Mouse (Mus musculus) layer of hippocampus, postnatal 14 days (tissue): ENCODE results near the gene Mroh2a. TPM values are rescaled to one million over a fixed set of nuclear protein-coding genes. Genes with fewer than 3 reads are reported as not detected.

Experiments
- DNase-seq, 2 experiments: peaks; one replicate each; pipeline ENCODE4 v3.0.0; 2021 to 2022; ENCODE audit warnings: low spot score in 2 of 2, mixed read lengths in 1 of 2
- total RNA-seq, 2 experiments: library from RNA; stranded (reverse); gene quantifications; 2 replicates each; pipeline ENCODE4 v1.2.3; 2021

The Mroh2a gene
- total RNA-seq, 2 experiments from 2014 or later: 0.12 to 0.17 TPM

GRCm38 (mm10) chr1:88258881-88259642, 32.3 kb downstream of the Mroh2a start:
- peak in 1 of 2 experiments; percentile 73 for DNase-seq

GRCm38 (mm10) chr1:88259643-88260024, 32.8 kb downstream of the Mroh2a start:
- DNase-seq: no peak

GRCm38 (mm10) chr1:88260114-88260513, 33.3 kb downstream of the Mroh2a start:
- DNase-seq: no peak

- no peak for DNase-seq
Observed at GRCm38 (mm10) chr1:88260604-88261377, 34.0 kb downstream of the Mroh2a start.

GRCm38 (mm10) chr1:88261706-88262105, 34.9 kb downstream of the Mroh2a start:
- DNase-seq: no peak

- DNase-seq: no peak
Observed at GRCm38 (mm10) chr1:88262255-88262654, 35.5 kb downstream of the Mroh2a start.

- no peak for DNase-seq
Observed at GRCm38 (mm10) chr1:88262961-88263360, 36.2 kb downstream of the Mroh2a start.

- DNase-seq: no peak
Observed at GRCm38 (mm10) chr1:88263778-88264177, 37.0 kb downstream of the Mroh2a start.

GRCm38 (mm10) chr1:88264237-88264868, 37.6 kb downstream of the Mroh2a start:
- DNase-seq: no peak

GRCm38 (mm10) chr1:88264869-88265240, 38.1 kb downstream of the Mroh2a start:
- DNase-seq: no peak

GRCm38 (mm10) chr1:88266123-88266522, 39.3 kb downstream of the Mroh2a start:
- DNase-seq: no peak

GRCm38 (mm10) chr1:88267489-88267888, 40.7 kb downstream of the Mroh2a start:
- DNase-seq: no peak

GRCm38 (mm10) chr1:88268070-88268469, 41.3 kb downstream of the Mroh2a start:
- DNase-seq: no peak

GRCm38 (mm10) chr1:88269539-88270309, 42.9 kb downstream of the Mroh2a start:
- DNase-seq: no peak

GRCm38 (mm10) chr1:88272851-88273250, 46.1 kb downstream of the Mroh2a start:
- DNase-seq: no peak

GRCm38 (mm10) chr1:88273326-88273725, 46.5 kb downstream of the Mroh2a start:
- DNase-seq: peak in 1 of 2 experiments; percentile 2

- no peak for DNase-seq
Observed at GRCm38 (mm10) chr1:88273832-88274231, 47.0 kb downstream of the Mroh2a start.

GRCm38 (mm10) chr1:88274371-88275077, 47.7 kb downstream of the Mroh2a start:
- peak in 1 of 2 experiments; percentile 6 for DNase-seq

- no peak for DNase-seq
Observed at GRCm38 (mm10) chr1:88275078-88275680, 48.4 kb downstream of the Mroh2a start.
